Mouse (Mus musculus): ENCODE data around the gene Zbtb20. TPM values are rescaled to one million over a fixed set of nuclear protein-coding genes. Genes with fewer than 3 reads are reported as not detected.
A peak's percentile ranks its signal among the peaks of the same experiment; 100 is the strongest.

The Zbtb20 gene
- polyA plus RNA-seq, 1 experiment from 2014 or later = 27.9 TPM

- TF ChIP-seq EP300 (IDR thresholded peaks at IDR 0.05) = no peak
- TF ChIP-seq CTCF (IDR thresholded peaks at IDR 0.05) = no peak
- Histone ChIP-seq H3K4me3 (ENCODE audit: low read depth, low read length) (peak overlapping the region; percentile 23; the same call in 1 of the 2 replicates), H3K4me2 (replicated peaks; ENCODE audit: low read depth, low read length) (peak overlapping the region; percentile 57), H3K9me3 (ENCODE audit: low read length) (no peaks in the 10 kb centered on the region), H3K36me3 (ENCODE audit: insufficient read depth, low read length) (no peaks in the 10 kb centered on the region), H3K4me1 (ENCODE audit: insufficient read depth, low read depth, low read length) (no peaks in the 10 kb centered on the region; the same call in 1 of the 2 replicates), H3K27ac (ENCODE audit: low read length) (no peak overlapping the region), H3K27me3 (replicated peaks; ENCODE audit: insufficient read depth, low read length) (no peaks in the 10 kb centered on the region), H3K9ac (replicated peaks; ENCODE audit: low read depth) (0 out of 2 replicates have a peak overlapping the region, but pooled peaks have one; percentile 2)
- ATAC-seq = no peak
- DNase-seq (ENCODE audit: low spot score) = no peak
- 10% methylated on average over 13 of the region's 13 CpGs for WGBS
Observed at GRCm38 (mm10) chr16:43503010-43503635, 627.4 kb downstream of the Zbtb20 start.

GRCm38 (mm10) chr16:43503636-43504010 lies 627.9 kb downstream of the Zbtb20 start:
- no peak for DNase-seq (ENCODE audit: low spot score)

GRCm38 (mm10) chr16:43504151-43504550 lies 628.5 kb downstream of the Zbtb20 start:
- H3K27ac ChIP-seq (ENCODE audit: low read length) = no peak overlapping the region
- peak overlapping the region; percentile 57 for H3K4me2 ChIP-seq (replicated peaks; ENCODE audit: low read depth, low read length)
- no peak for TF ChIP-seq CTCF (IDR thresholded peaks at IDR 0.05)
- TF ChIP-seq EP300 (IDR thresholded peaks at IDR 0.05) = no peak
- no peaks in the 10 kb centered on the region for H3K27me3 ChIP-seq (replicated peaks; ENCODE audit: insufficient read depth, low read length)
- H3K9ac ChIP-seq (replicated peaks; ENCODE audit: low read depth) = no peak overlapping the region
- no peaks in the 10 kb centered on the region for H3K36me3 ChIP-seq (ENCODE audit: insufficient read depth, low read length)
- ATAC-seq = no peak
- H3K4me3 ChIP-seq (ENCODE audit: low read depth, low read length) = peak overlapping the region; percentile 23; the same call in 1 of the 2 replicates
- peak; percentile 64 for DNase-seq (ENCODE audit: low spot score)
- no peaks in the 10 kb centered on the region; the same call in 1 of the 2 replicates for H3K4me1 ChIP-seq (ENCODE audit: insufficient read depth, low read depth, low read length)
- WGBS = 0% methylated on average over 3 of the region's 3 CpGs
- H3K9me3 ChIP-seq (ENCODE audit: low read length) = no peaks in the 10 kb centered on the region

More at GRCm38 (mm10) chr16:43503636-43504010, 627.9 kb downstream of the Zbtb20 start:
- TF ChIP-seq EP300 (IDR thresholded peaks at IDR 0.05) = no peak
- TF ChIP-seq CTCF (IDR thresholded peaks at IDR 0.05) = no peak
- Histone ChIP-seq H3K27me3 (replicated peaks; ENCODE audit: insufficient read depth, low read length) (no peaks in the 10 kb centered on the region), H3K4me2 (replicated peaks; ENCODE audit: low read depth, low read length) (peak overlapping the region; percentile 57), H3K36me3 (ENCODE audit: insufficient read depth, low read length) (no peaks in the 10 kb centered on the region), H3K27ac (ENCODE audit: low read length) (no peak overlapping the region), H3K4me1 (ENCODE audit: insufficient read depth, low read depth, low read length) (no peaks in the 10 kb centered on the region; the same call in 1 of the 2 replicates), H3K9ac (replicated peaks; ENCODE audit: low read depth) (peak overlapping the region; percentile 2; the same call in 1 of the 2 replicates), H3K9me3 (ENCODE audit: low read length) (no peaks in the 10 kb centered on the region), H3K4me3 (ENCODE audit: low read depth, low read length) (peak overlapping the region; percentile 23)
- 0% methylated on average over 5 of the region's 5 CpGs for WGBS
- no peak for ATAC-seq

- ATAC-seq (no peak), DNase-seq (ENCODE audit: low spot score) (no peak)
- Histone ChIP-seq H3K27me3 (replicated peaks; ENCODE audit: insufficient read depth, low read length) (no peaks in the 10 kb centered on the region), H3K9me3 (ENCODE audit: low read length) (no peaks in the 10 kb centered on the region), H3K9ac (replicated peaks; ENCODE audit: low read depth) (no peak overlapping the region), H3K4me2 (replicated peaks; ENCODE audit: low read depth, low read length) (no peak overlapping the region), H3K4me3 (ENCODE audit: low read depth, low read length) (no peak overlapping the region), H3K36me3 (ENCODE audit: insufficient read depth, low read length) (no peaks in the 10 kb centered on the region), H3K27ac (ENCODE audit: low read length) (no peak overlapping the region), H3K4me1 (ENCODE audit: insufficient read depth, low read depth, low read length) (no peaks in the 10 kb centered on the region; the same call in 1 of the 2 replicates)
- 78% methylated on average over 1 of the region's 1 CpGs for WGBS
- TF ChIP-seq EP300 (IDR thresholded peaks at IDR 0.05) = no peak
- no peak for TF ChIP-seq CTCF (IDR thresholded peaks at IDR 0.05)
Observed at GRCm38 (mm10) chr16:43504556-43504955, 628.9 kb downstream of the Zbtb20 start.

- no peaks in the 10 kb centered on the region; the same call in 1 of the 2 replicates for H3K4me1 ChIP-seq (ENCODE audit: insufficient read depth, low read depth, low read length)
- H3K36me3 ChIP-seq (ENCODE audit: insufficient read depth, low read length) = no peaks in the 10 kb centered on the region
- no peaks in the 10 kb centered on the region for H3K9me3 ChIP-seq (ENCODE audit: low read length)
- no peaks in the 10 kb centered on the region for H3K27me3 ChIP-seq (replicated peaks; ENCODE audit: insufficient read depth, low read length)
- H3K27ac ChIP-seq (ENCODE audit: low read length) = no peak overlapping the region
- no peak overlapping the region for H3K4me2 ChIP-seq (replicated peaks; ENCODE audit: low read depth, low read length)
- TF ChIP-seq CTCF (IDR thresholded peaks at IDR 0.05) = no peak
- TF ChIP-seq EP300 (IDR thresholded peaks at IDR 0.05) = no peak
- ATAC-seq = no peak
- H3K9ac ChIP-seq (replicated peaks; ENCODE audit: low read depth) = no peak overlapping the region
- no peak for DNase-seq (ENCODE audit: low spot score)
- WGBS = 58% methylated on average over 9 of the region's 9 CpGs
- no peak overlapping the region for H3K4me3 ChIP-seq (ENCODE audit: low read depth, low read length)
Observed at GRCm38 (mm10) chr16:43505314-43505950, 629.8 kb downstream of the Zbtb20 start.

- 14% methylated on average over 9 of the region's 9 CpGs for WGBS
- Histone ChIP-seq H3K4me1 (ENCODE audit: insufficient read depth, low read depth, low read length) (no peaks in the 10 kb centered on the region; the same call in 1 of the 2 replicates), H3K9me3 (ENCODE audit: low read length) (no peaks in the 10 kb centered on the region), H3K9ac (replicated peaks; ENCODE audit: low read depth) (peak overlapping the region; percentile 32), H3K36me3 (ENCODE audit: insufficient read depth, low read length) (no peaks in the 10 kb centered on the region), H3K27ac (ENCODE audit: low read length) (no peak overlapping the region), H3K27me3 (replicated peaks; ENCODE audit: insufficient read depth, low read length) (no peaks in the 10 kb centered on the region), H3K4me3 (ENCODE audit: low read depth, low read length) (peak overlapping the region; percentile 17; the same call in 1 of the 2 replicates), H3K4me2 (replicated peaks; ENCODE audit: low read depth, low read length) (peak overlapping the region; percentile 48)
- ATAC-seq (no peak), DNase-seq (ENCODE audit: low spot score) (peak; percentile 14)
- TF ChIP-seq CTCF (IDR thresholded peaks at IDR 0.05) = no peak
- no peak for TF ChIP-seq EP300 (IDR thresholded peaks at IDR 0.05)
Observed at GRCm38 (mm10) chr16:43506189-43506751, 630.6 kb downstream of the Zbtb20 start.
